Comparison of ENCODE assay signal across 7 mouse cellular contexts in the genomic region with DNA sequence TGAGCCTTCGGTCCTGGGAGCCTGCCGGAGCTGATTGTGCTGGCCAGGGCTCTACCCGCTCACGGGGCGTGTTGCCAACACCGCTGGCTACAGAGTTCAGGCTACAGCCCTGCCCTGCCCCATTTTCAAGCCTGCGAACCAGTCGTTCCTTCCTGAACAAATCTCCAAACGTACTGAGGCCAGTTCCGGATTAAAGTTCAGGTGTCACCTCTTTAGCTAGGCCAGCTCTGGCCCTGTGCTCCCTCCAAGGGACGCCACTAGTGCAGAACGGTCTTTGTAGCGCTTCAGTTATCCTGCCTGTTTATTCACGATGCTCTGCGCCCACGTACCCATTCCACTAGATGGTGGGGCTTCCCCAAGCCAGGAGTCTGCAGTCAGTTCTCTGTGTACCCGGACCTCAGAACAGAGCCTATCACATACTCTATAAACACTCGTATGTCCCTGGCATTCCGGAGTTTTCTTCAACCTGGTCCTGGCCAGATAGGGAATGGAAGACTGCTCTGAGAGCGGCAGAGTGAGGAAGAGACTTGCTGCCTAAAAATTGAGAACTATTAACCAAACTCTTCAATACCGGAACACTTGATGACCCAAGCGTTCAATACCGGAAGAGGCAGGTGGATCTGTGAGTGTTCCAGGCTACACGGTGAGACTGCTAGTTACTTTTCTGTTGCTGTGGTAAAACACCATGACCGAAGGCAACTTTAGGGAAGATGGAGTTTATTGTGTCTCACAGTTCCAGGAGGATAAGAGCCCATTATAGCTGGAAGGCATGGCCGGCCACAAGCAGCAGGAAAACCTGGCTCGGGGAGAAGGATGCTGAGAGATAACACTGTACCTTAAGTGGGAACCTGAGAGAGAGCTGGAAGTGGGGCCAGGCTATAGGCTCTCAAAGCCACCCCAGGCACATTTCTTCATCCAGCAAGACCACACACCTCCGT. TPM values are rescaled to one million over a fixed set of nuclear protein-coding genes. Genes with fewer than 3 reads are reported as not detected.
DNase-seq lines count a peak whose midpoint lies in the region; ATAC-seq and TF ChIP-seq lines count a peak whose summit lies in the region.

A gene (minus strand): TSS at position 101 of the 938 bp plus-strand sequence.

- H3K9me3 ChIP-seq in embryonic facial prominence, embryonic 13.5 days: no peaks in the 10 kb centered on the region
- no peaks in the 10 kb centered on the region for H3K9me3 ChIP-seq in heart, embryonic 11.5 days (replicated peaks; ENCODE audit: control insufficient read depth, low read length)
- H3K9me3 ChIP-seq in midbrain, postnatal 0 days (ENCODE audit: low read length): no peaks in the 10 kb centered on the region

- no peaks in the 10 kb centered on the region for H3K36me3 ChIP-seq in embryonic facial prominence, embryonic 13.5 days
- H3K36me3 ChIP-seq in heart, embryonic 11.5 days (ENCODE audit: control insufficient read depth, insufficient read depth, low read length): no peaks in the 10 kb centered on the region
- H3K36me3 ChIP-seq in midbrain, postnatal 0 days (ENCODE audit: insufficient read depth, low read length): no peaks in the 10 kb centered on the region

- TF ChIP-seq CTCF in midbrain, postnatal 0 days (IDR thresholded peaks at IDR 0.05): peak; percentile 35; the same call in 1 of the 2 replicates

- peak within 1 kb of the TSS; percentile 91 for H3K9ac ChIP-seq in embryonic facial prominence, embryonic 13.5 days
- peak within 1 kb of the TSS; percentile 81 for H3K9ac ChIP-seq in heart, embryonic 11.5 days (ENCODE audit: low read depth, low read length)
- peak within 1 kb of the TSS; percentile 91 for H3K9ac ChIP-seq in midbrain, postnatal 0 days (replicated peaks; ENCODE audit: low read length, poor library complexity, severe bottlenecking)

- ATAC-seq in embryonic facial prominence, embryonic 13.5 days (ENCODE audit: insufficient number of reproducible peaks, insufficient read depth, low FRiP score, low TSS enrichment, low read depth): peak; percentile 52
- peak; percentile 32; the same call in 1 of the 2 replicates for ATAC-seq in heart, embryonic 11.5 days (replicated peaks; ENCODE audit: insufficient number of reproducible peaks, low FRiP score, low TSS enrichment)
- peak; percentile 38; the same call in 1 of the 2 replicates for ATAC-seq in midbrain, postnatal 0 days (ENCODE audit: low FRiP score)

- H3K4me1 ChIP-seq in embryonic facial prominence, embryonic 13.5 days: peaks cover 29% of the 10 kb centered on the region
- peaks cover 25% of the 10 kb centered on the region for H3K4me1 ChIP-seq in heart, embryonic 11.5 days (ENCODE audit: control insufficient read depth, insufficient read depth, low read length)
- H3K4me1 ChIP-seq in midbrain, postnatal 0 days (ENCODE audit: insufficient read depth, low read length): 0 out of 2 replicates have a peak, but pooled peaks cover 14% of the 10 kb centered on the region

- no peaks in the 10 kb centered on the region for H3K27me3 ChIP-seq in embryonic facial prominence, embryonic 13.5 days
- no peaks in the 10 kb centered on the region for H3K27me3 ChIP-seq in heart, embryonic 11.5 days (ENCODE audit: control insufficient read depth, insufficient read depth, low read length)
- no peaks in the 10 kb centered on the region for H3K27me3 ChIP-seq in midbrain, postnatal 0 days (ENCODE audit: insufficient read depth, low read length)

- WGBS in embryonic facial prominence, embryonic 13.5 days: 36% methylated on average over 28 of the region's 28 CpGs
- WGBS in heart, embryonic 11.5 days (ENCODE audit: insufficient replicate concordance): 31% methylated on average over 28 of the region's 28 CpGs
- 32% methylated on average over 28 of the region's 28 CpGs for WGBS in midbrain, postnatal 0 days

- peak within 1 kb of the TSS; percentile 94 for H3K4me3 ChIP-seq in embryonic facial prominence, embryonic 13.5 days
- H3K4me3 ChIP-seq in heart, embryonic 11.5 days (ENCODE audit: low read depth, low read length): peak within 1 kb of the TSS; percentile 77
- H3K4me3 ChIP-seq in midbrain, postnatal 0 days (ENCODE audit: low read depth, low read length): peak within 1 kb of the TSS; percentile 70

- no peak for DNase-seq in urinary bladder, adult 2 months (ENCODE audit: low spot score)
- DNase-seq in urinary bladder, postnatal 10 days (ENCODE audit: low spot score): no peak
- no peak for DNase-seq in left cerebral cortex, adult 8-10 months (ENCODE audit: low spot score in 2 of 2)
- DNase-seq in midbrain, postnatal 0 days (ENCODE audit: low spot score): no peak
- no peak for DNase-seq in retina, postnatal 1 day

- peak within 1 kb of the TSS; percentile 86 for H3K4me2 ChIP-seq in embryonic facial prominence, embryonic 13.5 days
- peak within 1 kb of the TSS; percentile 80 for H3K4me2 ChIP-seq in heart, embryonic 11.5 days
- H3K4me2 ChIP-seq in midbrain, postnatal 0 days (ENCODE audit: low read depth, low read length, poor library complexity, severe bottlenecking): peak within 1 kb of the TSS; percentile 65

- peak within 1 kb of the TSS; percentile 90 for H3K27ac ChIP-seq in embryonic facial prominence, embryonic 13.5 days
- H3K27ac ChIP-seq in heart, embryonic 11.5 days (ENCODE audit: low read depth, low read length): peak within 1 kb of the TSS; percentile 84
- H3K27ac ChIP-seq in midbrain, postnatal 0 days (ENCODE audit: low read depth, low read length): peak within 1 kb of the TSS; percentile 92

RNA-seq across cellular contexts. Expression of the gene that starts here (rescaled TPM):
- 131 and 197 TPM in 2 replicates for polyA plus RNA-seq in urinary bladder, adult 2 months (2012; rRNA removed)
- polyA plus RNA-seq in embryonic facial prominence, embryonic 13.5 days (2015; fragmentation: Nextera tagmentation; extraction: Ambion mirVana): 116 and 118 TPM in 2 replicates
- 154 and 162 TPM in 2 replicates for polyA plus RNA-seq in heart, embryonic 11.5 days (2014; fragmentation: Nextera tagmentation; extraction: Ambion mirVana)
- 10 to 100 TPM; 74.6 to 85.7 (median 80.2) TPM for total RNA-seq in left cerebral cortex, adult 8-10 months (2022)
- 76.8 and 86.5 TPM in 2 replicates for total RNA-seq in midbrain, postnatal 0 days (2014; rRNA removed)
- polyA plus RNA-seq in midbrain, postnatal 0 days (2015; fragmentation: Nextera tagmentation; extraction: Ambion mirVana): 127 and 146 TPM in 2 replicates
